Mouse (Mus musculus) ES-E14 (cell line): ENCODE measurements around the gene Tnr. TPM values are rescaled to one million over a fixed set of nuclear protein-coding genes. Genes with fewer than 3 reads are reported as not detected.

ENCODE experiments used
- DNase-seq: peaks from one replicate; pipeline ENCODE4 v3.0.0-alpha.2; 2013; ENCODE audit warnings: low read depth, low spot score
- H3K27ac ChIP-seq: 2 replicates; pipeline ENCODE4 v1.5.1; 2012; ENCODE audit warnings: low read depth, mild to moderate bottlenecking, low read length, moderate library complexity, mixed read lengths; ENCODE audit not compliant: poor library complexity, insufficient read depth, severe bottlenecking
- H3K36me3 ChIP-seq: 2 replicates; pipeline ENCODE4 v1.6.1; 2012; ENCODE audit warnings: mild to moderate bottlenecking, low read length, moderate library complexity, mixed read lengths; ENCODE audit not compliant: control insufficient read depth, poor library complexity, insufficient read depth, severe bottlenecking
- H3K4me1 ChIP-seq, 2 experiments: fragments of 150-350 bp in 1 of 2; sonication (generic) in 1 of 2; 2 replicates each; pipeline ENCODE4 v1.6.1; 2012; ENCODE audit warnings: low read length in 2 of 2, mild to moderate bottlenecking in 1 of 2, mixed read lengths in 1 of 2; ENCODE audit not compliant: control insufficient read depth in 2 of 2, insufficient read depth in 2 of 2, poor library complexity in 1 of 2
- H3K4me3 ChIP-seq, 2 experiments: fragments of 150-350 bp in 1 of 2; sonication (generic) in 1 of 2; 2 replicates each; pipeline ENCODE4 v1.5.1; 2012; ENCODE audit warnings: low read length in 2 of 2, low read depth in 1 of 2, mild to moderate bottlenecking in 1 of 2, mixed read lengths in 1 of 2; ENCODE audit not compliant: insufficient read depth in 1 of 2, poor library complexity in 1 of 2, severe bottlenecking in 1 of 2
- H3K9ac ChIP-seq: 2 replicates; pipeline ENCODE4 v1.6.1; 2012; ENCODE audit warnings: low read depth, mild to moderate bottlenecking, low read length, mixed read lengths; ENCODE audit not compliant: poor library complexity, insufficient read depth, severe bottlenecking
- H3K9me3 ChIP-seq: fragments of 150-350 bp; sonication (generic); 2 replicates; pipeline ENCODE4 v1.6.1; 2012; ENCODE audit warnings: low read depth, mild to moderate bottlenecking, low read length; ENCODE audit not compliant: control insufficient read depth, insufficient read depth
- CHD2 ChIP-seq: IDR thresholded peaks from 2 replicates; pipeline ENCODE4 v1.6.1; 2014; ENCODE audit warnings: mild to moderate bottlenecking, low read depth, low read length, inconsistent platforms
- HCFC1 ChIP-seq: IDR thresholded peaks from 2 replicates; pipeline ENCODE4 v1.6.1; 2012; ENCODE audit warnings: low read length, inconsistent platforms, borderline replicate concordance; ENCODE audit not compliant: insufficient read depth
- MAFK ChIP-seq: IDR thresholded peaks from 2 replicates; pipeline ENCODE4 v1.6.1; 2014; ENCODE audit warnings: mild to moderate bottlenecking, low read depth, low read length, inconsistent platforms; ENCODE audit not compliant: insufficient read depth
- ZC3H11A ChIP-seq: IDR thresholded peaks from 2 replicates; pipeline ENCODE4 v1.6.1; 2012; ENCODE audit warnings: low read depth, mild to moderate bottlenecking, inconsistent platforms, low read length, borderline replicate concordance
- ZNF384 ChIP-seq: IDR thresholded peaks from 2 replicates; pipeline ENCODE4 v1.6.1; 2012; ENCODE audit warnings: low read depth, low read length, inconsistent platforms
- in situ Hi-C, 2 experiments: fragments of 600-800 bp; cut with MboI; formaldehyde crosslinking; loops; one replicate each; pipeline ENCODE4 v1.15.1; 2025; ENCODE audit warnings: low sequenced_read_pairs in 2 of 2, inconsistent platforms in 1 of 2; ENCODE audit not compliant: unreplicated experiment in 2 of 2
- total RNA-seq: library from RNA; depleted of rRNA; stranded (reverse); fragments of 300-350 nt; gene quantifications from 2 replicates; pipeline ENCODE4 v1.2.3, GENCODE M21; 2012

Tnr gene
- total RNA-seq, 1 experiment, result not detected

GRCm38 (mm10) chr1:159980355-159980754, 456.8 kb downstream of the Tnr start:
- Histone ChIP-seq H3K27ac (no peak overlapping the region), H3K9ac (no peak overlapping the region), H3K4me1 (no peaks in the 10 kb centered on the region), H3K4me3 (no peak overlapping the region), H3K9me3 (no peaks in the 10 kb centered on the region), H3K36me3 (no peaks in the 10 kb centered on the region)
- no peak for TF ChIP-seq HCFC1
- TF ChIP-seq ZC3H11A, result no peak
- no peak for TF ChIP-seq CHD2
- no peak for TF ChIP-seq MAFK
- TF ChIP-seq ZNF384, result no peak
- no peak for DNase-seq
- in situ Hi-C loops, result no loop called here
